Mouse (Mus musculus) liver, adult (tissue): ENCODE results near the gene Slc17a5.

Experiments
- GATA4 ChIP-seq: IDR thresholded peaks from 2 replicates; pipeline ENCODE4 v1.6.1; 2014; ENCODE audit warnings: mild to moderate bottlenecking, low read length; ENCODE audit not compliant: insufficient replicate concordance

Slc17a5 gene

DNA sequence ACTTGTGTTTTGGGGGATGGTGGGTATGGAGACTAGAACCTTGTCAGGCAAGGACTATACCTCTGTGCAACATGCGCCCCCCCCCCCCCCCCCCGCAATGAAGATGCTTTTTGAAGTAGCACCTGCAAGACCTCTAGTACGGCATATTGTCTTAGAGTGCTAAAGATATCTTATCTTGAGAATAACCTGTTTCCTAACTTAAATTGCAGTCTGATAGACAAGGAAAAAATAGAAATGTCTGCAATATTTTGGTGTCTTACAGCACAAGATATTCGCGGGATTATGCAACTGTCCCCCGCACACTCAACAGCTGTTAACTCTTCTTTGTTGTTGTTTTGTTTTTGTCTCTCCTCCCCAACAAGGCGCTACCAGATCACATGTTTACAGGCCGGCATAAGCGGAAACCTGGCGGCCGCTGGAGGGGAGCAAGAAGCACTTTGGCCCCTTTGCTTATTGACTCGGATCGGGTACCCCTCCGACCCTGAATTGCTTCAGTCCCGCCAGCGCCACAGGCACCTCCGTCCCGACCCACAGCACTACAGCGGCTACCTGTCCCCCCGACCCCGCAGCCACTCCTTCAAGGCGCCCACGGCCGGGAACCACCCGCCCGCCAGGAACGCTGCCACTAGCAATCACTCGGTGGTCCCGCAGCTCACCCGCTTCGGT is 490 bp downstream of the Slc17a5 start:
- no peak for TF ChIP-seq GATA4

DNA sequence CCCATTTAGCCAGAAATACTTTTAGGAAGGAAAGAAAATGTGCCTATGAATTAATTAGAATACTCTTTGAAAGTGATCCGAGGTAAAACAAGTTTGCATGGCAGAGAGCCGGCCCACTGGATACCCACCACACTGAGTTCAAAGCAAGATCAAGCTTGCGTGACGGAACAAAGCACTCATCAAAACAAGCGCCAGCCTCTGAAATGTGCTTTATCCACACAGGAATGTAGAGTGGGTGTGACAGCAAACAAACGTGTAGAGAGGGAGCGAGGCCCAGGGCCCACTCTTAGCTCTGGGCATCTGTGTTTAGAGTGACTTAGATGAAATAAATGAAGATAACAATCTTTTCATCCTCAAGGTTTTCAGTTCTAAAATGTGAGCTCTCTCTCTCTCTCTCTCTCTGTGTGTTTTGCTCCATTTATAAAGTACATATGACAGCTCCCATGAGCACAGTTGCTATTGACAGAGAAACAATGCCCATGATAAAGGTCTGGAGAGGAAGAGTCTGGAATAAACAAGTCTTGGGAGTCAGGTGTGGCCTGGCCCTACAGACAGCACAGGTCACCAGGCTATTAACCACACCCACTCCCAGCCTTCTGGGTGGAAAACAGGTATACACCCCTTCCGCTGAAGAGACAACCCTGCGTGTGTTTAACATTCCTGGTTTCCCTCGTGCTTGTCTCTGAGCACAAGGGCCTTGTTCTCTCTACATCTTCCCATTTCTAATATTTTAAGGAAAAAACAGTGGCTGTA is 8.0 kb downstream of the Slc17a5 start:
- TF ChIP-seq GATA4 = no peak

DNA sequence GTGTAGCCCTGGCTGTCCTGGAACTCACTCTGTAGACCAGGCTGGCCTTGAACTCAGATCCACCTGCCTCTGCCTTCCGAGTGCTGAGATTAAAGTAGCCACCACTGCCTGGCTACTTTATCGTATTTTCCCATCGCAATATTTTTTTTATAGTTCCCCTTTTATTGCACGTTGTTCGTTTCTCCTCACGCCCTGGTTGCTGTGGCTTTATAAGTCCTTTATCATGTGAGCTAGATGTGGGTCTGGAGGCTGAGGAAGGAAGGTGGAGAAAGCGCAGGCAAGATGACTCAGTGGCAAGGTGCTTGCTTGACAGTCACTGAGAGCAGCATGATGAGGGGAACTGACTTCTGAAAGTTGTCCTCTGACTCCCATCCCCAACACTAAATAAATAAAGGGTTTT is 9.0 kb downstream of the Slc17a5 start:
- no peak for TF ChIP-seq GATA4

DNA sequence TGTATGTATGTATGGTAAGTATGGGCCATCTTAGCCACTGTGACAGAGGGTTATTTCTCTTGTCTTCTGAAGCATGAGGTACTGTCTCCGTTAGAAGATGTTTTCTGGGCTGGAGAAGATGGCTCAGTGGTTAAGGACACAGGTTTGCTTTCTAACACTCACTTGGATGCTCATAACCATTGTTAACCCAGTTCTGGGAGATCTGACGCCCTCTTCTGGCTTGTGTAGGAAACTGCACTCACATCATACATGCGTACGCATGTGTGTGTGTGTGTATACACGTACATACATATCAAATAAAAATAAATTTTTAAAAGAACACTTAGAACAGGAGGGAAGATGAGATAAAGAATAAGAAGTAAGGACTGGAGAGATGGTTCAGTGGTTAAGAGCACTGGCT is 11.4 kb downstream of the Slc17a5 start:
- no peak for TF ChIP-seq GATA4

DNA sequence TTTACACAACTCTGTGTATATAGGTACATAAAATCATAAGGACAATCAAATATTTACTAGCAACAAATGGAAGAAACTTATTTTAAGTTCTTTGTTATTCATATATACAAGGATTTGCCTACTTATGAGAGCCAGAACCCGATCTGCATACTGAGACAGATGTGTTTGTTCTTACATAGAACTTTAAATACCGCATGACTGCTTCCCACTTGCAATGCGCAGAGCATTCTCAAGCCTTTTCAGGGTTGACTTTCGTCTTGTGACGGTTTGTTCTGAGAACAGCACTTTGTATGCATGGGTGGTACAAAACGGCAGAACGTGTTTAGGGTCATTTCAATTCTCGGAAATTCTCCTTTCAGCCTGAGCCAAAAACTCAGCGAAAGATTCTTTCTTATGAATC is 17.9 kb downstream of the Slc17a5 start:
- TF ChIP-seq GATA4 = no peak

DNA sequence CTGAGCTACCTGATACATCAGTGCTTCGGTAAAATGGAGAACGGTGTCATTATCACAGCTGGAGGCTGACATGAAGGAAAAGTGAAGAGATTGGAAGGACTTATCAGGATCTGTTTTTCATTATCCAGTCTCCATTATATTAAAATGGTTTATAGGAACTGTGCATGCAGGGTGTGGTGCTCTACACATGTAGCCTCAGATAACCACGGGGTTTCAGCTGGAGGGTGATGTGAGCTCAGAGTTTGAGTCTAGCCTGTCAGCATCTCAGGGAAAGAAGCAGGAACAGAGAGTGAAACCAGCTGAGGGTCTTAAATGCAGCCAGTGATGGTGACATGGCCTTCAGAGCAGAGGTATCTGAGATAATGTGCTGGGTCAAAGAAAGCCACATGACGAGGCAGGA is 28.4 kb downstream of the Slc17a5 start:
- TF ChIP-seq GATA4 = no peak

DNA sequence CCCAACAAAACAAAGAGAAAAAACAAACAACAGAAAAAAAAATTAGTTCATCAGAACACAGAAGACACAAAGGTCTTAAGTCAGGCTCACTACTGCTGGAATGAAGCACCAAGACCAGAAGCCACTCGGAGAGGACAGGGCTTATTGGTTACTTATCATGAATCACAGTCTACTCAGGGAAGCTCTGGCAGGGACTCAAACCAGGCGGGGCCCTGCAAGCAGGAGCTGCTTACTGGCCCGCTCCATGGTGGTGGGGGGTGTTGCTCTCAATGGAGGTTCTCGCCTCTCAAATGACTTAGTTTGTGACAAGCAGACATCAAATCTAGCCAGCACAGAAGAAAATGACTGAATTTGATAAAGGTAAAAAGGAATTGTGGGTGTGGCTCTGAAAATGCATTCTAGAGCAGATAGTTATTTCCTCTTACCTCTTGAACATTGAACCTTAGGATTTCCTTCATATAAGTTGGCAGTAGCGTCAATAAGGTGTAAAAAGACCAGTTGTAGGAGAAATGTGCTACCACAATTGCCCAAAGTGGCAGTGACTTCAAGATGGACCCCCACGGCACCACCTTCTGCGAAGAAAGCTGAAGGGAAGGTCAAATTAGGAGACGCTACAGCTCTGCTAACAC is 29.1 kb downstream of the Slc17a5 start:
- no peak for TF ChIP-seq GATA4

DNA sequence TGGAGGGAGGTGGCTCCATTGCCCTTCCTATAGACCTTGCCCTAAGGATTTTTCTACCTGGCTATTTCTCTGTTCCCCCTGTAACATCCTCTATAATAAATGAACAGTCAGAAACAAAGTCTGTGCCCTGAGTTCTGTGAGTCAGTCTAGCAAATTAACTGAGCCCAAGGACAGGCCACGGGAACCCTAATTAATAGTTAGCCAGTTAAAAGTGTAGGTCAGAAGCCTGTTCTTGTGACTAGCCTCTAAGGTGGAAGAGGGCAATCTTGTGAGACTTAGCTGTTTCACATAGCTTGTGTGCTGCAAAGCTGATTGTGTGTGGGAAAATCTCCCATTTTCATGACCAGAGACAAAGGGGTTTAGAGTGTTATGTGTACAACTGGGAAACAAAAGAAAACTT is 30.8 kb downstream of the Slc17a5 start:
- TF ChIP-seq GATA4 = no peak

DNA sequence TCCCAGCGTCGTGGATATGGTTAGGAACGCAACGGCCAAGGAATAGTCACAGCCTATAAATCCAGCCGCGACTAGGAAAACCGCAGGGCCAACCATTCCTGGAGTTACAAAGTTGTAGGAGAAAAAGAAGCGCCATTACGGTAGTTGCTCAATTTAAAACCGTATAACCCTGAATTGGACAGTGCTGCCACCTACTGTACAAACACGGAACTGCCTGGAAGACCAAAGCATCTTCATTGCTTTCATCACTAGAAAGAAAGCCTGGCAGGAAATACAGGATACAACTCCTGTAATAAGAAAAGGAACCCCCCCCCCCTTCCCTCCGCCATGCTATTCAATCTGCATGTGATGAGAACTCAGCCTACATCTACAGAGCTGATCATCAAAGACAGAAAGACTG is 34.9 kb downstream of the Slc17a5 start:
- no peak for TF ChIP-seq GATA4

DNA sequence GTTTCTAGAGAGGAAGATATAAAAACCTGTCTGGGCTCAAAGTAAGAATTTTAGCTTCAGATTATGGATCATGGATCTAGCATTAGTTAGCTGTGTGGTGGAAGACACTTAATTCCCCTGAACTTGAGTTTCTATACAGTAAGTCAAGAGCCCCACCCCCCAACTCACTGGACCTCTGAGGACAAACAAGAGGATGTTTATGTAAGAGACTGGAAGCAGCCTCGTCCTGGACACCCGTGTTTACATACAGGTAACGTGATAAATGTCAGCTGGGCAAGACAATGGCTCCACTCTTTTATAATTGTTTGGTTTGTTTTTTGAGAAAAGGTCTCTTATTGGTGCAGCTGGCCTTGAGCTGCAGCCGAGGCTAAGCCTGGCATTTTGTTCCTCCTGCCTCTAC is 36.1 kb downstream of the Slc17a5 start:
- no peak for TF ChIP-seq GATA4

DNA sequence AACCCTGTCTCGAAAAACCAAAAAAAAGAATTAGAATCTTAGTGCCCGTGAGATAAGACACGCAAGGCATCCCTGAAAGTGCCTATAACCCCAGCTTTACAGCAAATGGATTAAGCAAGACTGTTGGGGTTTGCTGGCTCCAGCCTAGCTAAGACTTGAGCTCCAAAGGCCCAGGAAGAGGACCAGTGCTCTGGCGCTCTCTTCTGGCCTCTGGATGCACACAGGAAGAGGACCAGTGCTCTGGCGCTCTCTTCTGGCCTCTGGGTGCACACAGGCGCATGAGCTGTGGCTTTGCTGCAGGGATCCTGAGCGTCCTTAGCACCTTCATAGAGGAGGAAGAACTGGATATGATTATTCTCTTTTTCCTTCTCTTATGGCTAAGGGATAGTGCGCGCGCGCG is 40.1 kb downstream of the Slc17a5 start:
- no peak for TF ChIP-seq GATA4

DNA sequence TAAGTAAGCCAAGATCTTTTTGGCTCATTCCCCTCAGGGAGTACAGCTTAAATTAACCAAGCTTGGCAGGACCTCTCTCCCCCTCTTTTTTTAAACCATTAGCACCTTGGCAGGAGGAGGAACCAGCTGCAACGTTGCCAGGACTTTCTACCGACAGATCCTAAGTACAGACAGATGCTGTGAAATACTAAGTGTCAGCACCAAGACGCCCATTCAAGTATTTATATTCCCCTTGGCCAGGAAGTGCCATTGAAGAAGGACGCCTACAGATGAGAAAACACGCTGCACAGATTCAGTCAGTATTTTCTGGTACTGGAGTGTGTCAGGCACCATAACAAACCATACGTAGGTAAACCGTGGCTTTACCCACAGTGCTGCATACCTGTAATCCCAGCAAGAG is 40.9 kb downstream of the Slc17a5 start:
- no peak for TF ChIP-seq GATA4

DNA sequence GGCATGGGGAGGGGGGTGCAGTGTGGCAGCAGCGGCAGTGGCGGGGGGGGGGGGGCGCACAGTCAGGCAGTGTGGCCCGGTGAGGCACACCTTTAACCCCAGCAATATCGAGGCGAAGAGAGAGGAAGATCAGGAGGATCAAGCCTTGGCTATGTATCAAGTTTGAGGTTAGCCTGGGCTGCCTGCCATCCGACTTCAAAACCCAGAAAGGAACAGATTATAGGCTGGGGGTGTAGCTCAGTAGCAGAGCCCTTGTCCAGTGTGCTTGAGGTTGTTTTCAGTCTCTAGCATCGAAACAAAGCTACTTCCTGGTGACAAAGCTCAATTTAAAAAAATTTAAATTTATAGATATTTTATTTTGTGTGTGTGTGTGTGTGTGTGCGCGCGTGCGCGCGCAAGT is 46.1 kb downstream of the Slc17a5 start:
- TF ChIP-seq GATA4 = no peak

DNA sequence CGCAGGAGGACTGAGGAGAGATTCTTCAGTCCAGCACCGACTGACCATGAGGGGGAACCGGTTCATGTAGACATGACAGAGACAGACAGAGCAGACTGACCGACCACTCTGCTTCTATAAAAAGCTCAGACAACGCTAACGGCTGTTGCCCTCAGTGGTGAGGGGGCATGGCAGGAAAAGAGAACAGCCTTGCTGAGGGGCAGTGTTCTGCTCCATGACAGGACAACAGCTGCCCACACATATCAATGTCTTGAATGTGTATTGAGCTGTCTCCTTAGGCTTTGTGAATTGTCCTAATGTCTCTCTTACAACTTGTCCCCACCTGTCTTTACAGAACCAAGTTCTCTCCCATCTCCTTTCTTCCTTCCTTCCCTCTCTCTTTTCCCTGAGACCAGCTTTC is 49.4 kb downstream of the Slc17a5 start:
- no peak for TF ChIP-seq GATA4

DNA sequence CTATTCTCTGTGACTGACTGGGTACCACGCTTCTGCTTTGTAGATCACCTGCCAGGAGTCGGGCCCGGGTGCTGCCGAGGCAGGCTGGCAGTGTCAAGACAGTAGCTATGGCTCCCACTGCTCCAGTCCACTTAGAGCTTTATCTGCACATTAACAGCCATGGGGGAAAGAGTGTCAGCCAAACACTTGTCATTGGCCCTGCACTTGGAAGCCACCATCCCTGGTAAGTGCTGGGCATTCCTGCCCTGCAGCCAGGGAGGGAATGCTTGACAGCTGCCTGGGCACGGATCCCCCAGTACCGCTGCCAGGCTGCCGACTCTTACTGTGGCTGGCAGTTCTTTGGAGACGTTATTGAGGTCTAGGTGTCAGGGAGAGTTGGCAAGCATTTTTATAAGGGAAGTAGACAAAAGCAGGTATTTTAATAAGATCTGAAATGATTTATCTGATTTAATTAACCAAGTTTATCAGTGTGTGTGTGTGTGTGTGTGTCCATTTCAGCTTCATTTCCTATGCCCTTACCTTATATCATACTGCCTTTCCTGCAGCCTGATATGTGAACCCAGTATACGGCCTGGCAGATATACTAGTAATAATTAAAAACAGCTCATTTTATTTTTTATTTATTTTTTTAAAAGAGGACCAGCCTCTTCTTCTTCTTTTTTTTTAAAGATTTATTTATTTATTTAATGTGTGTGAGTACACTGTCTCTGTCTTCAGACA is 50.5 kb downstream of the Slc17a5 start:
- TF ChIP-seq GATA4 = no peak

DNA sequence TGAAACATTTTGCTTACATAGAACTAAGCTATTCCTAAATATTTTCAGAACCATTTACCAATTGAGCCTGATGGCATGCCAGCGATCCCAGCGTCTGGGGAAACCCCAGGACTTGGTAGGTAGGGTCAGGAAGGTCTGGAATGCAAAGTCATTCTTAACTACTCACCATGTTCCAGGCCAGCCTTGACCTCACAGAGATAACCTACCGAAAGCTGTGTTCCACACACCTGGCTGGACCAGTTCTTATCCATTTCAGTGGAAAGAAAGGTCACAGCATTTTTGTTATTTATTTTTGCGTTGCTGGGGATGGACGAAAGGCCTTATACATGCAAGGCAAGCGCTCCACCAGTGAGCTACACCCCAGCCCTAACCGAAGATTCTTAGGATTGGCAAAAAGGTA is 53.2 kb downstream of the Slc17a5 start:
- TF ChIP-seq GATA4 = no peak
